In genomic region chr17:12155872-12156271, GRCm38 (mm10) we compare ENCODE assay signal across 31 mouse cellular contexts. TPM values are rescaled to one million over a fixed set of nuclear protein-coding genes. Genes with fewer than 3 reads are reported as not detected.
A peak's percentile ranks its signal among the peaks of the same experiment; 100 is the strongest.
DNase-seq lines count a peak whose midpoint lies in the region; ATAC-seq and TF ChIP-seq lines count a peak whose summit lies in the region.
"Had no signal": no experiment of that assay in that cellular context is flagged by ENCODE, and none has a peak within 500 bp of the region (broad histone marks: within the 10 kb centered on the region; RNA-seq: fewer than 3 reads in every experiment).

No protein-coding gene starts in this region.

- peaks cover 2% of the 10 kb centered on the region; the same call in 1 of the 2 replicates for H3K79me2 ChIP-seq in CH12.LX (replicated peaks; ENCODE audit: control insufficient read depth, extremely low read depth, insufficient read depth, poor library complexity, severe bottlenecking)

- dilution Hi-C loops in CH12.LX (cut with MboI; ENCODE audit: extremely low pct_ligation_motif_present, extremely low pct_unique_long_range_greater_than_20kb, low sequenced_read_pairs), result no loop called here

- H3K27ac ChIP-seq in liver, embryonic 13.5 days, result peak overlapping the region; percentile 16; the same call in 1 of the 2 replicates
- H3K27ac ChIP-seq in liver, postnatal 0 days (ENCODE audit: low read depth), result no peak overlapping the region
- H3K27ac ChIP-seq in CH12.LX (ENCODE audit: insufficient read depth, low read depth) (0 out of 2 replicates have a peak overlapping the region, but pooled peaks have one; percentile 11), ES-E14 (ENCODE audit: insufficient read depth, low read depth, low read length, poor library complexity, severe bottlenecking) (peak overlapping the region; percentile 59; the same call in 1 of the 2 replicates)
- H3K27ac ChIP-seq: embryonic facial prominence, embryonic 13.5 days; forebrain, embryonic 10.5 days; gastrocnemius, adult 2 months; heart, adult 2 months; heart, embryonic 13.5 days; hindbrain, embryonic 14.5 days; limb, embryonic 13.5 days; midbrain, embryonic 10.5 days; midbrain, embryonic 15.5 days; neural tube, embryonic 15.5 days; stomach, postnatal 0 days had no signal

- TF ChIP-seq CTCF in liver, postnatal 0 days (IDR thresholded peaks at IDR 0.05; ENCODE audit: low read depth), result no peak
- TF ChIP-seq CTCF in CH12.LX (conservative IDR thresholded peaks at IDR 0.05 in 1 of 2, IDR thresholded peaks at IDR 0.05 in 1 of 2; ENCODE audit: low read depth in 2 of 2, low read length in 2 of 2), result no peak

- peaks cover 28% of the 10 kb centered on the region for H3K4me1 ChIP-seq in liver, embryonic 13.5 days (replicated peaks)
- peaks cover 15% of the 10 kb centered on the region for H3K4me1 ChIP-seq in liver, postnatal 0 days (ENCODE audit: insufficient read depth)
- H3K4me1 ChIP-seq in CH12.LX (ENCODE audit: control insufficient read depth in 1 of 2, insufficient read depth in 2 of 2) (peaks cover 24 to 46% of the 10 kb centered on the region in 2 experiments), ES-E14 (ENCODE audit: control insufficient read depth in 2 of 2, insufficient read depth in 2 of 2, low read length in 2 of 2, poor library complexity in 1 of 2) (peaks cover 6 to 25% of the 10 kb centered on the region in 2 experiments; a peak in 2 of 4 replicates)
- H3K4me1 ChIP-seq: heart, embryonic 13.5 days; limb, embryonic 13.5 days; midbrain, embryonic 10.5 days had no signal

- DNase-seq in liver, embryonic 13.5 days, result no peak
- no peak for DNase-seq in liver, postnatal 0 days
- no peak for DNase-seq in CH12.LX (ENCODE audit: extremely low read depth)
- no peak for DNase-seq in ES-E14 (ENCODE audit: low read depth, low spot score)
- DNase-seq in lung, postnatal 4 days, result peak; percentile 39 to 80
- no peak for DNase-seq in cerebellum, postnatal 14 days
- no peak for DNase-seq in thymus, postnatal 4 days
- DNase-seq: adrenal gland, postnatal 10 days; cerebellum, adult 11 months; cerebellum, adult 9-10 months; gastrocnemius, adult 2 months; heart, adult 2 months; heart, postnatal 10 days; kidney, adult 9 months; kidney, postnatal 10 days; layer of hippocampus, adult 9-11 months; thymus, adult 18-20 months; thymus, postnatal 25 days had no signal

- ATAC-seq in liver, embryonic 13.5 days (ENCODE audit: low read depth), result no peak
- ATAC-seq in liver, postnatal 0 days, result no peak
- ATAC-seq: forebrain, embryonic 16.5 days; intestine, postnatal 0 days; midbrain, embryonic 15.5 days had no signal

- no peak for TF ChIP-seq POLR2A in CH12.LX (IDR thresholded peaks at IDR 0.05; ENCODE audit: low read depth, low read length)

- H3K36me3 ChIP-seq in liver, embryonic 13.5 days, result peaks cover 91% of the 10 kb centered on the region
- H3K36me3 ChIP-seq in liver, postnatal 0 days (replicated peaks; ENCODE audit: insufficient read depth, low read length), result peaks cover 18% of the 10 kb centered on the region
- H3K36me3 ChIP-seq in CH12.LX (replicated peaks in 1 of 2; ENCODE audit: control insufficient read depth in 1 of 2, insufficient read depth in 1 of 2, low read length in 1 of 2), result peaks cover 46 to 78% of the 10 kb centered on the region in 2 experiments
- peaks cover 13% of the 10 kb centered on the region; the same call in 1 of the 2 replicates for H3K36me3 ChIP-seq in ES-E14 (ENCODE audit: control insufficient read depth, insufficient read depth, low read length, poor library complexity, severe bottlenecking)

- no peak for TF ChIP-seq RAD21 in CH12.LX (IDR thresholded peaks at IDR 0.05; ENCODE audit: low read depth, low read length)

- no peak overlapping the region for H3K9ac ChIP-seq in liver, embryonic 13.5 days
- H3K9ac ChIP-seq in liver, postnatal 0 days (replicated peaks), result no peak overlapping the region
- H3K9ac ChIP-seq in CH12.LX (ENCODE audit: insufficient read depth, low read depth), result no peak overlapping the region
- H3K9ac ChIP-seq in ES-E14 (ENCODE audit: insufficient read depth, low read depth, low read length, poor library complexity, severe bottlenecking), result no peak overlapping the region
- H3K9ac ChIP-seq: embryonic facial prominence, embryonic 13.5 days; heart, embryonic 13.5 days; hindbrain, embryonic 14.5 days; limb, embryonic 13.5 days; midbrain, embryonic 15.5 days; neural tube, embryonic 15.5 days had no signal

- WGBS in liver, embryonic 13.5 days (ENCODE audit: insufficient replicate concordance), result 90% methylated on average over 4 of the region's 4 CpGs
- WGBS in liver, postnatal 0 days (ENCODE audit: insufficient replicate concordance), result 91% methylated on average over 4 of the region's 4 CpGs

- no peak for TF ChIP-seq EP300 in liver, postnatal 0 days (IDR thresholded peaks at IDR 0.05; ENCODE audit: low read depth)
- no peak for TF ChIP-seq EP300 in CH12.LX (IDR thresholded peaks at IDR 0.05; ENCODE audit: low read length)

- in situ Hi-C loops in CH12.LX (cut with MboI; ENCODE audit: low pct_ligation_motif_present, low pct_unique_long_range_greater_than_20kb, low sequenced_read_pairs) (loop anchor here (25.0 kb wide), 1 partner anchor 606 kb away; the partner anchor contains the start of gene Igf2r), ES-E14 (cut with MboI; ENCODE audit: low sequenced_read_pairs in 2 of 2, unreplicated experiment in 2 of 2) (no loop called here)

- H3K27me3 ChIP-seq in liver, embryonic 13.5 days, result no peaks in the 10 kb centered on the region
- H3K27me3 ChIP-seq in liver, postnatal 0 days (ENCODE audit: insufficient read depth, low read length), result no peaks in the 10 kb centered on the region
- H3K27me3 ChIP-seq in CH12.LX (replicated peaks), result no peaks in the 10 kb centered on the region
- H3K27me3 ChIP-seq: embryonic facial prominence, embryonic 13.5 days; heart, embryonic 13.5 days; limb, embryonic 13.5 days; midbrain, embryonic 15.5 days; neural tube, embryonic 15.5 days had no signal

- no peak overlapping the region for H3K4me3 ChIP-seq in liver, embryonic 13.5 days (replicated peaks)
- no peak overlapping the region for H3K4me3 ChIP-seq in liver, postnatal 0 days (ENCODE audit: low read depth, low read length)
- H3K4me3 ChIP-seq in CH12.LX (replicated peaks in 1 of 3; ENCODE audit: low read depth in 2 of 3, low read length in 2 of 3, poor library complexity in 1 of 3) (no peak overlapping the region), ES-E14 (ENCODE audit: insufficient read depth in 1 of 2, low read depth in 1 of 2, low read length in 2 of 2, poor library complexity in 1 of 2, severe bottlenecking in 1 of 2) (no peak overlapping the region)
- H3K4me3 ChIP-seq: embryonic facial prominence, embryonic 13.5 days; forebrain, embryonic 10.5 days; gastrocnemius, adult 2 months; heart, adult 2 months; heart, embryonic 13.5 days; limb, embryonic 13.5 days; midbrain, embryonic 10.5 days; midbrain, embryonic 15.5 days; neural tube, embryonic 15.5 days had no signal

- no peak overlapping the region for H3K4me2 ChIP-seq in liver, embryonic 13.5 days
- H3K4me2 ChIP-seq in liver, postnatal 0 days (ENCODE audit: low read depth, low read length), result no peak overlapping the region
- no peak overlapping the region for H3K4me2 ChIP-seq in CH12.LX (ENCODE audit: insufficient read depth, low read depth, poor library complexity, severe bottlenecking)
- H3K4me2 ChIP-seq: embryonic facial prominence, embryonic 13.5 days; heart, embryonic 13.5 days; hindbrain, embryonic 14.5 days; limb, embryonic 13.5 days; liver, embryonic 11.5 days; midbrain, embryonic 15.5 days; neural tube, embryonic 15.5 days had no signal

- H3K9me3 ChIP-seq in liver, embryonic 13.5 days (replicated peaks), result no peaks in the 10 kb centered on the region
- H3K9me3 ChIP-seq in liver, postnatal 0 days (ENCODE audit: low read length), result no peaks in the 10 kb centered on the region
- H3K9me3 ChIP-seq in CH12.LX (replicated peaks; ENCODE audit: low read length) (no peaks in the 10 kb centered on the region), ES-E14 (ENCODE audit: control insufficient read depth, insufficient read depth, low read depth, low read length) (no peaks in the 10 kb centered on the region)
- H3K9me3 ChIP-seq: embryonic facial prominence, embryonic 13.5 days; forebrain, embryonic 10.5 days; G1E; heart, embryonic 13.5 days; limb, embryonic 13.5 days; midbrain, embryonic 10.5 days; midbrain, embryonic 15.5 days; neural tube, embryonic 15.5 days had no signal

TF ChIP-seq in CH12.LX, 34 proteins besides CTCF, POLR2A, EP300 and RAD21:
- no peak for TF ChIP-seq JUN (IDR thresholded peaks at IDR 0.05; ENCODE audit: insufficient read depth, low read depth, low read length)
- TF ChIP-seq E2F4 (IDR thresholded peaks at IDR 0.05; ENCODE audit: insufficient replicate concordance, low read depth, low read length), result no peak
- TF ChIP-seq UBTF (IDR thresholded peaks at IDR 0.05; ENCODE audit: low read depth, low read length), result no peak
- no peak for TF ChIP-seq TBP (conservative IDR thresholded peaks at IDR 0.05; ENCODE audit: low read depth, low read length)
- no peak for TF ChIP-seq MAX (IDR thresholded peaks at IDR 0.05; ENCODE audit: low read length)
- no peak for TF ChIP-seq KAT2A (IDR thresholded peaks at IDR 0.05; ENCODE audit: insufficient replicate concordance, low read length)

TF ChIP-seq in ES-E14, 5 proteins besides CTCF, POLR2A, EP300 and RAD21:
- TF ChIP-seq ZC3H11A (IDR thresholded peaks at IDR 0.05; ENCODE audit: borderline replicate concordance, low read depth, low read length), result no peak
- TF ChIP-seq MAFK (IDR thresholded peaks at IDR 0.05; ENCODE audit: insufficient read depth, low read depth, low read length), result no peak
- TF ChIP-seq HCFC1 (IDR thresholded peaks at IDR 0.05; ENCODE audit: borderline replicate concordance, insufficient read depth, low read length), result no peak
- no peak for TF ChIP-seq ZNF384 (IDR thresholded peaks at IDR 0.05; ENCODE audit: low read depth, low read length)
- TF ChIP-seq CHD2 (IDR thresholded peaks at IDR 0.05; ENCODE audit: low read depth, low read length), result no peak

RNA-seq across cellular contexts. Expression of gene Agpat4, which starts 37.4 kb away (rescaled TPM):
- polyA plus RNA-seq in liver, embryonic 13.5 days (2015; fragmentation: Nextera tagmentation; extraction: Ambion mirVana), result 27.3 and 28.7 TPM in 2 replicates
- 9.3 and 10.2 TPM in 2 replicates for polyA plus RNA-seq in liver, postnatal 0 days (2015; fragmentation: Nextera tagmentation; extraction: Ambion mirVana)
- total RNA-seq in CH12.LX (2012; rRNA removed), result 74.2 and 83.2 TPM in 2 replicates
- total RNA-seq in CH12.LX (2014; rRNA removed), result 32.0 and 34.7 TPM in 2 replicates
- 44.0 and 44.5 TPM in 2 replicates for polyA plus RNA-seq in CH12.LX (2012; ENCODE audit: insufficient read length, low read depth)
- 45.7 and 92.8 TPM in 2 replicates for total RNA-seq in ES-E14 (2012; rRNA removed)

Comparison
In these comparisons a context has a peak if more than half of its experiments do, and no peak if none do; other contexts are left out.
1. DNase-seq: peak in lung, postnatal 4 days (2 of 2); none in liver, embryonic 13.5 days (single experiment), liver, postnatal 0 days (single experiment), CH12.LX (single experiment), ES-E14 (single experiment), cerebellum, postnatal 14 days (0 of 2) and thymus, postnatal 4 days (single experiment).